Comparison of ENCODE assay signal across 8 mouse cellular contexts in the genomic region with DNA sequence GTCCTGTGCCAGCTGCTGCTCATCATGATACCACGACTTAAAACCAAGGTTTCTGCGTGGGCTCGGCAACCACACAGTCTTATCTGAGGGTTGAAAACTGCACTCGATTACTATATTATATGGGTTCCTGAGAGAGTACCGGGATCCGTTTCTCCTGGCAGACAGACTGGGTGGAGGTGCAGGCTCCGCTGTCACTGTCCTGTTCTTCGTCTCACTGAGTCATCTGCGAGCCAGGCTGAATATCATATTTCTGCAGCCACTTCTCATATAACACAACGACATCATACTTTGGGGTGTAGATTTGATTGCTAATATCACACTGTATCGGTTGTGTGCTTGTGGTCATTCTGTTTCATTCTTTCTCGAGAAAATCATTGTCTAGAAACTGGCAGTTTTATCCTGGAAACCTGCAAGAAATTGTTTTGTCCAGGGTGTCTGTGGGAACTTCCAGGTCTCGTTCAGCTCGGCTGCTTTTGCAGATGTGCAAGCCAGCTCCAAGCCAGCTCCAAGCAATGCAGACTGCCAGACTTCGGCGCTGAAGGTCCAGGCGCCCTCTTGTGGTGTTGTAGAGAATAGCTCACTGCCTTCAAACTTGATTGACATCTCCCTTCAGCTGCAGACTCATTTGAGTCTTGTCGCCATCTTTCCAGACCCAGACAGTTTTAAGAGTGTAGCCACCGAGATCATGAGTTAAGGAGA.
DNase-seq lines count a peak whose midpoint lies in the region; ATAC-seq lines count a peak whose summit lies in the region.

No protein-coding gene starts in this region.

- no peaks in the 10 kb centered on the region for H3K9me3 ChIP-seq in hindbrain, embryonic 10.5 days
- no peaks in the 10 kb centered on the region for H3K9me3 ChIP-seq in hindbrain, embryonic 12.5 days (replicated peaks)

- no peaks in the 10 kb centered on the region for H3K27me3 ChIP-seq in hindbrain, embryonic 10.5 days (ENCODE audit: insufficient read depth, poor library complexity, severe bottlenecking)
- H3K27me3 ChIP-seq in hindbrain, embryonic 12.5 days, result no peaks in the 10 kb centered on the region

- H3K27ac ChIP-seq in hindbrain, embryonic 10.5 days, result no peak overlapping the region
- H3K27ac ChIP-seq in hindbrain, embryonic 12.5 days, result no peak overlapping the region

- no peaks in the 10 kb centered on the region for H3K4me1 ChIP-seq in hindbrain, embryonic 10.5 days (replicated peaks)
- H3K4me1 ChIP-seq in hindbrain, embryonic 12.5 days, result no peaks in the 10 kb centered on the region

- no peak overlapping the region for H3K4me2 ChIP-seq in hindbrain, embryonic 12.5 days (replicated peaks)

- ATAC-seq in hindbrain, embryonic 12.5 days (ENCODE audit: low FRiP score), result no peak; the same call in 1 of the 2 replicates

- H3K4me3 ChIP-seq in hindbrain, embryonic 10.5 days, result no peak overlapping the region
- H3K4me3 ChIP-seq in hindbrain, embryonic 12.5 days, result no peak overlapping the region

- H3K9ac ChIP-seq in hindbrain, embryonic 12.5 days, result no peak overlapping the region

- peak; percentile 63 for DNase-seq in hindbrain, embryonic 10.5 days (ENCODE audit: low spot score)
- peak; percentile 66 for DNase-seq in ES-CJ7 (ENCODE audit: low read depth, low spot score)
- peak; percentile 38 to 64 for DNase-seq in cerebellum, postnatal 25 days
- peak; percentile 53 for DNase-seq in gastrocnemius, postnatal 25 days
- peak; percentile 70 to 76 for DNase-seq in layer of hippocampus, postnatal 10 days (ENCODE audit: low spot score in 2 of 2)
- DNase-seq in mesoderm, embryonic 11.5 days (ENCODE audit: low read depth, low spot score), result peak; percentile 61
- peak; percentile 18 to 59 for DNase-seq in thymus, postnatal 10 days (ENCODE audit: low spot score in 2 of 2)

- no peaks in the 10 kb centered on the region for H3K36me3 ChIP-seq in hindbrain, embryonic 10.5 days
- H3K36me3 ChIP-seq in hindbrain, embryonic 12.5 days, result no peaks in the 10 kb centered on the region

- WGBS in hindbrain, embryonic 10.5 days, result 58% methylated on average over 19 of the region's 19 CpGs
- 56% methylated on average over 19 of the region's 19 CpGs for WGBS in hindbrain, embryonic 12.5 days
